Mouse (Mus musculus) forelimb bud, embryonic 11.5 days (tissue): ENCODE data around the gene Slfnl1.

Source experiments
- DNase-seq: peaks from one replicate; pipeline ENCODE4 v3.0.0-alpha.2; 2012; ENCODE audit warnings: low read depth, low spot score

Gene Slfnl1

DNA sequence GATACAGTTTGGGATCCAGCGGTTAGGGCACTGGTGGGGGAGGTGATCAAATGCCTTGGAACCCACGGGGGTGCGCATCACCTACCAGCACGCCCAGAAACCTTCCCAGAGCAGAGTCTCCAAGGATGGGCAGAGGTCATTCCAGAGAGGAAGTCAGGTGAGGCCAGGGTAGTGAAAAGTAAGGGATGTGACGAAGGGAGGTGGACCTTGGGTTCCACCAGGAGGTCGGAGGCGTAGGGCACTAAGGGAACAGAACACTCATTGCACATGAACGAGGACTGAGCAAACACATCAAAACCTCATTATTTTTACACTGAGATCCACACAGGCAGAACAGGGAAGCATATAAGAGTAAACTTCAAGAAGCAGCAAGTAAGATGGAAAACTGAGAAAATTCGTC is 49.7 kb downstream of the Slfnl1 start:
- no peak for DNase-seq
